Mouse (Mus musculus) forebrain, embryonic 11.5 days (tissue): ENCODE measurements around the gene Fam135a. TPM values are rescaled to one million over a fixed set of nuclear protein-coding genes. Genes with fewer than 3 reads are reported as not detected.

Experiments used
- ATAC-seq: fragments of 200-750 bp; cut with Nextera tagmentation; replicated peaks from 2 replicates; pipeline ENCODE4 v1.8.0; 2017; ENCODE audit warnings: moderate TSS enrichment; ENCODE audit not compliant: low FRiP score
- DNase-seq: peaks from one replicate; pipeline ENCODE4 v3.0.0-alpha.2; 2017; ENCODE audit warnings: low spot score
- H3K27ac ChIP-seq: fragments of 300-500 bp; sonication (generic); 2 replicates; pipeline ENCODE4 v1.5.1; 2014; ENCODE audit warnings: low read depth, low read length
- H3K27me3 ChIP-seq: fragments of 300-500 bp; sonication (generic); 2 replicates; pipeline ENCODE4 v1.6.1; 2014; ENCODE audit warnings: mild to moderate bottlenecking, low read length, mixed read lengths; ENCODE audit not compliant: control insufficient read depth, insufficient read depth
- H3K36me3 ChIP-seq: fragments of 300-500 bp; sonication (generic); 2 replicates; pipeline ENCODE4 v1.6.1; 2014; ENCODE audit warnings: mild to moderate bottlenecking, low read length, moderate library complexity, mixed read lengths; ENCODE audit not compliant: control insufficient read depth, insufficient read depth
- H3K4me1 ChIP-seq: fragments of 300-500 bp; sonication (generic); replicated peaks from 2 replicates; pipeline ENCODE4 v1.6.1; 2014; ENCODE audit warnings: low read length, mixed read lengths; ENCODE audit not compliant: control insufficient read depth, insufficient read depth
- H3K4me2 ChIP-seq: fragments of 300-500 bp; sonication (generic); 2 replicates; pipeline ENCODE4 v1.6.1; 2014; ENCODE audit warnings: low read depth, mild to moderate bottlenecking, low read length, moderate library complexity, mixed read lengths; ENCODE audit not compliant: severe bottlenecking
- H3K4me3 ChIP-seq: fragments of 300-500 bp; sonication (generic); 2 replicates; pipeline ENCODE4 v1.5.1; 2014; ENCODE audit warnings: low read depth, low read length
- H3K9ac ChIP-seq: fragments of 300-500 bp; sonication (generic); 2 replicates; pipeline ENCODE4 v1.6.1; 2014; ENCODE audit warnings: low read length
- H3K9me3 ChIP-seq: fragments of 300-500 bp; sonication (generic); 2 replicates; pipeline ENCODE4 v1.6.1; 2016; ENCODE audit warnings: low read length, mixed read lengths; ENCODE audit not compliant: control insufficient read depth
- WGBS: fragments of 180-500 bp; shearing (Covaris S2); extraction: QIAGEN DNeasy Blood & Tissue Kit; methylation state at CpG from one replicate; pipeline ENCODE4 v1.1.7; 2014; 5-methylcytosine and 5-hydroxymethylcytosine counted together
- polyA plus RNA-seq: library from polyadenylated mRNA; unstranded; fragments of >200 nt; fragmentation: Nextera tagmentation; extraction: Ambion mirVana; gene quantifications from 2 replicates; pipeline ENCODE4 v1.2.1, GENCODE M21; 2014

Gene Fam135a
- polyA plus RNA-seq, result 31.4 and 44.9 TPM in 2 replicates

GRCm38 (mm10) chr1:24099926-24100869, at the start of gene Fam135a:
Gene Fam135a, minus strand, starts transcription at chr1:24100341.
- peak; percentile 99 for DNase-seq
- peak; percentile 90 for ATAC-seq
- WGBS, result under 1% methylated on average over 77 of the region's 88 CpGs
- peak within 1 kb of the TSS; percentile 86 for H3K9ac ChIP-seq
- H3K36me3 ChIP-seq, result no peaks in the 10 kb centered on the region
- no peaks in the 10 kb centered on the region for H3K4me1 ChIP-seq
- peak within 1 kb of the TSS; percentile 74 for H3K4me2 ChIP-seq
- no peaks in the 10 kb centered on the region for H3K9me3 ChIP-seq
- peak within 1 kb of the TSS; percentile 68 for H3K27ac ChIP-seq
- H3K27me3 ChIP-seq, result no peaks in the 10 kb centered on the region
- peak within 1 kb of the TSS; percentile 84 for H3K4me3 ChIP-seq

- Histone ChIP-seq H3K4me1 (no peaks in the 10 kb centered on the region; the same call in 1 of the 2 replicates), H3K27me3 (no peaks in the 10 kb centered on the region), H3K36me3 (no peaks in the 10 kb centered on the region), H3K9me3 (no peaks in the 10 kb centered on the region), H3K27ac (no peak overlapping the region), H3K4me3 (no peak overlapping the region), H3K4me2 (no peak overlapping the region), H3K9ac (no peak overlapping the region)
- ATAC-seq, result no peak
- DNase-seq, result no peak
- WGBS, result 86% methylated on average over 8 of the region's 8 CpGs
These were observed 43.4 kb upstream of the Fam135a start for GRCm38 (mm10) chr1:24143504-24143903.

DNA sequence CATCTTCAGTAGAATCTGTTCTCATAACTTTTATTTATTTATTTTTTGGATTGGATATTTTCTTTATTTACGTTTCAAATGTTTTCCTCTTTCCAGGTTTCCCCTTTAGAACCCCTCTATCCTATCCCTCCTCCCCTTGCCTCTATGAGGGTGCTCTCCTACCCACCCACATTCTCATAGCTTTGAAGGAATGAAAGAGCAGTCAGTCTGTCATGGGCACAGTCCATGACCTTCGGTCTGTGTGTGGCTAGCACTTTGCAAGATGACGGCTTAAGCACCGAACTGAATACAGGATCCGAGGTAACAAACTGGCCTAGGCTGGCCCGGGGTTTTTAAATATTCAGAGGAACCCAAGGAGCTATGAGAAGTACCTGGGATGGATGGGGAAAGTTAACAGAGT, 40.4 kb upstream of the Fam135a start:
- DNase-seq, result no peak
- no peaks in the 10 kb centered on the region for H3K9me3 ChIP-seq
- WGBS, result 56% methylated on average over 6 of the region's 6 CpGs
- H3K4me2 ChIP-seq, result no peak overlapping the region
- no peak overlapping the region for H3K9ac ChIP-seq
- H3K4me3 ChIP-seq, result no peak overlapping the region
- H3K27me3 ChIP-seq, result no peaks in the 10 kb centered on the region
- no peaks in the 10 kb centered on the region; the same call in 1 of the 2 replicates for H3K4me1 ChIP-seq
- peak; percentile 45 for ATAC-seq
- no peaks in the 10 kb centered on the region for H3K36me3 ChIP-seq
- H3K27ac ChIP-seq, result no peak overlapping the region

- no peak overlapping the region for H3K9ac ChIP-seq
- H3K4me2 ChIP-seq, result no peak overlapping the region
- ATAC-seq (0 out of 2 replicates have a peak, but pooled peaks have one; percentile 32), DNase-seq (peak; percentile 80)
- no peak overlapping the region for H3K27ac ChIP-seq
- no peak overlapping the region for H3K4me3 ChIP-seq
- no peaks in the 10 kb centered on the region for H3K36me3 ChIP-seq
- no peaks in the 10 kb centered on the region for H3K9me3 ChIP-seq
- H3K4me1 ChIP-seq, result no peaks in the 10 kb centered on the region; the same call in 1 of the 2 replicates
- H3K27me3 ChIP-seq, result no peaks in the 10 kb centered on the region
- WGBS, result 6% methylated on average over 3 of the region's 3 CpGs
These were observed 37.0 kb upstream of the Fam135a start for GRCm38 (mm10) chr1:24137133-24137532.

DNA sequence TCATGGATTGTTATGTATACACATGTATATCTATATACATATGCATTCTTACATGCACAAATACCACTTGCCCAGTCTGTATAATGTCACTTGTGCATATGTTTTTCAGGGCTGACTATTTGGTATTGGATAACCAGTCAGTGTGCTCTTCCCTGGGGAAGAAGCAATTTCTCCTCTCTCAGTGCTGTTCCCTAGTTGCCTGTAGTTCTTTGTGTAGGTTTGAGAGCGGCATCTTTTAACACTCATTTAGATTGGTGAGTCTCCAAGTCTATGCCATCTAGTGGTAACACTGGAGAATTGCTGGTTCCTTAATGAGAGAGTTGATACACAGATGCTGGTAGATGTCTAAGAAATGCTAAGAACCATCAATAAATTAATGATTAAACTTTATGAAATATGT, 34.7 kb upstream of the Fam135a start:
- Histone ChIP-seq H3K4me2 (no peak overlapping the region), H3K27ac (no peak overlapping the region), H3K4me3 (no peak overlapping the region), H3K9ac (no peak overlapping the region), H3K36me3 (no peaks in the 10 kb centered on the region), H3K9me3 (no peaks in the 10 kb centered on the region), H3K4me1 (no peaks in the 10 kb centered on the region; the same call in 1 of the 2 replicates), H3K27me3 (no peaks in the 10 kb centered on the region)
- ATAC-seq (peak; percentile 61; the same call in 1 of the 2 replicates), DNase-seq (no peak)
- 0% methylated on average over 1 of the region's 1 CpGs for WGBS

DNA sequence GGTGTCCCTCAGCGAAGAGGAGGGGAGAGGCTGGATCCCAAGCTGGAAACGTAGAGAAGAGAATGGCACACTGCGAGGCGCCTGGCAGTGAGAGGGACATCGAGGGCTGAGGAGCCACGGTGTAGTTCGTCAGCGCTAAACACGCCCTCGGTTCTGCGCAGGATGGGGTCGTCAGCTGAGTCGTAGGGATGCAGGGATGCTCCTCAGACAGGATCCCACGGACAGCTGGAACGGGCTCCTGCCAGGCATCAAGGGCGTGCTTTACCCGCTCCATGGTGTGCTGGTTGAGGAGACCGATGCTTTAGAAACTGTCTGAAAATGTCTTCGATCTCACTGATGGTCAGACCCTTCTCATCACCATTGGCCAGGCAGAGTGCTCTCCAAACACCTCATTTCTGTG, 33.7 kb upstream of the Fam135a start:
- H3K9me3 ChIP-seq, result no peaks in the 10 kb centered on the region
- H3K27ac ChIP-seq, result no peak overlapping the region
- no peaks in the 10 kb centered on the region for H3K4me1 ChIP-seq
- 44% methylated on average over 19 of the region's 19 CpGs for WGBS
- H3K9ac ChIP-seq, result no peak overlapping the region
- H3K4me3 ChIP-seq, result no peak overlapping the region
- no peaks in the 10 kb centered on the region for H3K36me3 ChIP-seq
- no peaks in the 10 kb centered on the region for H3K27me3 ChIP-seq
- peak; percentile 46; the same call in 1 of the 2 replicates for ATAC-seq
- H3K4me2 ChIP-seq, result no peak overlapping the region
- DNase-seq, result no peak

GRCm38 (mm10) chr1:24127866-24128265, 27.7 kb upstream of the Fam135a start:
- Histone ChIP-seq H3K4me1 (no peaks in the 10 kb centered on the region), H3K9me3 (no peaks in the 10 kb centered on the region), H3K9ac (no peak overlapping the region), H3K27me3 (no peaks in the 10 kb centered on the region), H3K27ac (no peak overlapping the region), H3K4me2 (no peak overlapping the region), H3K4me3 (no peak overlapping the region), H3K36me3 (no peaks in the 10 kb centered on the region)
- ATAC-seq, result no peak
- no peak for DNase-seq
- 45% methylated on average over 6 of the region's 6 CpGs for WGBS

DNA sequence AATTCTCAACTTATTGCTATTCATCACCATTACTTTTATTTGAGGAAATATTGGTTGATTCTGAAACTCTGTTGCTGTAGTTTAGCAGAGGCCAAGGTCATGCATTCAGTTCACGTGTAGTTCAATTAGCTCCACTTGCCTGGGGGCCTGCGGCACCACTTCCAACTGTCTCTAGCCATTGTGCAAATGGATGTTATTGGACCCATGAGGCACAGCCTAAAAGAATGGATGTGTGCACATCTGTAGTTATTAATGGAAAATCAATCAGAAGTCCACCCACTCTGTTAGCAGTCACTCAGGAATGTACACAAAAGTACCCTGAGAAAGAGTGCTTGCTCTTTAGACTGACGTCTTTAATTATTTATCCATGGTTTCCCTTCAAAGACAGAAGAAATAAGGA, 24.5 kb upstream of the Fam135a start:
- H3K9ac ChIP-seq, result no peak overlapping the region
- ATAC-seq (no peak), DNase-seq (no peak)
- no peaks in the 10 kb centered on the region for H3K36me3 ChIP-seq
- H3K4me3 ChIP-seq, result no peak overlapping the region
- H3K9me3 ChIP-seq, result no peaks in the 10 kb centered on the region
- no peaks in the 10 kb centered on the region for H3K27me3 ChIP-seq
- H3K4me1 ChIP-seq, result no peaks in the 10 kb centered on the region
- no peak overlapping the region for H3K27ac ChIP-seq
- 76% methylated on average over 3 of the region's 3 CpGs for WGBS
- H3K4me2 ChIP-seq, result no peak overlapping the region
